Mouse (Mus musculus) cerebellum, postnatal 4 days (tissue): ENCODE measurements at regions not wholly inside any gene's neighbourhood (a gene's known extent, or its start where the extent isn't known, plus 50 kb on each side); places are given as distances from the start of the nearest gene placed in this dataset.
A peak's percentile ranks its signal among the peaks of the same experiment; 100 is the strongest.

Source experiments
- DNase-seq, 2 experiments: peaks; one replicate each; pipeline ENCODE4 v3.0.0; 2022; ENCODE audit warnings: low spot score in 2 of 2, mixed read lengths in 1 of 2

- no peak for DNase-seq
Observed at GRCm38 (mm10) chr3:3746542-3746941, 2004.1 kb upstream of the Gm8797 start.

GRCm38 (mm10) chr3:3751596-3752251 lies 1998.9 kb upstream of the Gm8797 start:
- DNase-seq: peak in 1 of 2 experiments; percentile 35

DNA sequence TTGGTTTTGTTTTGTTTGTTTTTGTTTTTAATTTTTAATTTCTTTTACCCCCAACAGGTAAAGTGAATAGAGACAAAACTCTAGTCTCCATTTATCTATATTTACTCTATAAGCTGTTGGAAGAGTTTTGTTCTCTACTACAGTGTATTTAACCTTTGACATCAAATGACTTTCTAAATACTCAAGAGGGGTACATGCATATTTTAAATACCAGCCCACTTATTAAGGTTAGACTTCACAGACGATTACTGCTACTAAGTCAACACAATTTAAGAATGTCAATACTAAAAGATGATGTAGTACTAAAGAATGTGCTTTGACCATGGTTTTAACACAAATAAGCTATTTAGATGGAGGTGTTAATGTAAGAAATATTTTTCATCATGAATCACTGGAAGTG lies 1989.3 kb upstream of the Gm8797 start:
- DNase-seq: no peak

DNA sequence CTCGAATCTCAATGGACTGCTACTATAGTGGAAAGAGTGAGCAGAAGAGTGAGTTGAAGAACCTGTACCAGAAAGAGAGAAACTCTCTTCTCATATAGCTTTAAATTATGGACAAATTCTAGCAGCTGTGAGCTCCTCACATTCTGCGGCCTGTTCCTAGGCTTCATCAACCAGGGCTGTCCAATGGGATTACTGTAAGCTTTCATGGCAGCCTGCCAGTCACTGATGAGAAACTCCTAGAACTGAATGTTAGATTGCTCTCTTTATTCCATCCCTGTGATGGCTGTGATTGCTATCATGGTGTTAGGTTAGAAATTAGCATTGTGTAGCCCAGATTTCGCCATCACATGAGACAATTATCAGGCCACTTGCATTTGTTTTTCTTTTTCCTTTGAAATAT lies 1966.4 kb upstream of the Gm8797 start:
- peak in 1 of 2 experiments; percentile 26 for DNase-seq

DNA sequence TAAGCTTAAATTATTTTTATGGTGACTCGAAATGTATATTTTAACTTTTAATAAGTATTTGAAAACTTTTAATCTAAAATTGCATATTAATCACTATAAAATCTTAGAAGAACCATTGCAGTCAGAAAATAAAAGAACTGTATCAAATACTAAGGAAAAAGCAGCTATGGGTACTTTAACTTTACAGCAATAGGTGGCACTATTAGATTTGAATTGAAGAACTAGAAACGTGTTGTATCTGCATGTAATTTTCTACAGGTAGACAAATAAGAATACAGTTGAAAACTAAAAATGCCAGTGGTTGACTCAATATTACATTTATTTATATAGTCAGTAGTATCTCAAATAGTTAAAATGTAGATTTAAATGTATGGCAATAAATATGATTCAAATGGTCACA lies 1964.6 kb upstream of the Gm8797 start:
- DNase-seq: no peak

- DNase-seq: no peak
Observed at GRCm38 (mm10) chr3:3807821-3808220, 1942.8 kb upstream of the Gm8797 start.

- no peak for DNase-seq
Observed at GRCm38 (mm10) chr3:3829020-3829419, 1921.6 kb upstream of the Gm8797 start.

GRCm38 (mm10) chr3:3831411-3832286 lies 1919.0 kb upstream of the Gm8797 start:
- DNase-seq: no peak
